Mouse (Mus musculus) left cerebral cortex, postnatal 36 days (tissue): Measurements from ENCODE around the gene Hba-x. TPM values are rescaled to one million over a fixed set of nuclear protein-coding genes. Genes with fewer than 3 reads are reported as not detected.

ENCODE experiments used
- DNase-seq, 2 experiments: peaks; one replicate each; pipeline ENCODE4 v3.0.0; 2021 to 2022; ENCODE audit warnings: low spot score in 2 of 2, mixed read lengths in 1 of 2
- intact Hi-C: fragments of 180-260 bp; cut with DNase I; formaldehyde crosslinking; loops from one replicate; pipeline ENCODE4 v1.15.1; 2025
- total RNA-seq, 2 experiments: library from RNA; stranded (reverse); gene quantifications; 2 replicates each; pipeline ENCODE4 v1.2.3; 2021

Hba-x gene
- total RNA-seq, 2 experiments from 2014 or later: not detected

- DNase-seq: no peak
- intact Hi-C loops: no loop called here
Observed at GRCm38 (mm10) chr11:32303455-32303854, 27.3 kb downstream of the Hba-x start.

- intact Hi-C loops: no loop called here
- DNase-seq: no peak
Observed at GRCm38 (mm10) chr11:32307006-32307405, 30.8 kb downstream of the Hba-x start.

- intact Hi-C loops: no loop called here
- DNase-seq: no peak
Observed at GRCm38 (mm10) chr11:32309446-32309845, 33.2 kb downstream of the Hba-x start.

GRCm38 (mm10) chr11:32309928-32310327 lies 33.7 kb downstream of the Hba-x start:
- intact Hi-C loops: no loop called here
- no peak for DNase-seq

GRCm38 (mm10) chr11:32316009-32316408 lies 39.8 kb downstream of the Hba-x start:
- no peak for DNase-seq

GRCm38 (mm10) chr11:32320507-32321195 lies 44.5 kb downstream of the Hba-x start:
- DNase-seq: no peak
- intact Hi-C loops: loop anchor here (10.0 kb wide), 1 partner anchor 106 kb away; no protein-coding TSS in a partner anchor

More at GRCm38 (mm10) chr11:32316009-32316408, 39.8 kb downstream of the Hba-x start:
- intact Hi-C loops: no loop called here

GRCm38 (mm10) chr11:32321196-32321565 lies 45.0 kb downstream of the Hba-x start:
- peak; percentile 57 to 59 for DNase-seq
- intact Hi-C loops: loop anchor here (10.0 kb wide), 1 partner anchor 106 kb away; no protein-coding TSS in a partner anchor

- intact Hi-C loops: loop anchor here (10.0 kb wide), 1 partner anchor 110 kb away; no protein-coding TSS in a partner anchor
- DNase-seq: peak; percentile 73 to 82
Observed at GRCm38 (mm10) chr11:32324609-32325008, 48.4 kb downstream of the Hba-x start.

Other genes starting within 250 kb of the Hba-x start
- not detected for gene Il9r, start 76.1 kb upstream of the Hba-x start, total RNA-seq
- 10 to 100 TPM; 22.3 to 22.8 TPM for gene Snrnp25, start 71.0 kb upstream of the Hba-x start, total RNA-seq
- gene Rhbdf1, start 54.1 kb upstream of the Hba-x start, total RNA-seq: 10 to 100 TPM in 1 of 2 experiments, 1 to 10 TPM in 1; 9.6 to 14.9 TPM
- gene Mpg, start 49.9 kb upstream of the Hba-x start, total RNA-seq: 10 to 100 TPM; 19.9 to 20.1 TPM
- gene Nprl3, start 8.7 kb upstream of the Hba-x start, total RNA-seq: 10 to 100 TPM; 42.1 to 59.7 TPM
- gene Hba-a1, start 7.1 kb downstream of the Hba-x start, total RNA-seq: 100 to 1,000 TPM; 361 to 431 TPM
- gene Hbq1b, start 10.6 kb downstream of the Hba-x start, total RNA-seq: not detected
- gene Hba-a2, start 20.1 kb downstream of the Hba-x start, total RNA-seq: 100 to 1,000 TPM; 345 to 363 TPM
- gene Hbq1a, start 23.7 kb downstream of the Hba-x start, total RNA-seq: 1 to 10 TPM in 1 of 2 experiments, under 1 TPM in 1; 0.72 to 1.0 TPM
- 10 to 100 TPM; 10.8 to 13.3 TPM for gene Sh3pxd2b, start 71.4 kb downstream of the Hba-x start, total RNA-seq
- 10 to 100 TPM; 56.9 to 57.4 TPM for gene Ubtd2, start 179.0 kb downstream of the Hba-x start, total RNA-seq